Mouse (Mus musculus) embryo, embryonic 9.5 days (tissue): Measurements from ENCODE around the gene Vmn1r217.
"Not testable (repeated sequence)": the region's sequence is repeated elsewhere in the genome, so short reads cannot be mapped to it uniquely, and the experiment has no call there.

Source experiments
- DNase-seq: peaks from one replicate; pipeline ENCODE4 v3.0.0-alpha.2; 2017; ENCODE audit errors: extremely low spot score

Vmn1r217 gene

DNA sequence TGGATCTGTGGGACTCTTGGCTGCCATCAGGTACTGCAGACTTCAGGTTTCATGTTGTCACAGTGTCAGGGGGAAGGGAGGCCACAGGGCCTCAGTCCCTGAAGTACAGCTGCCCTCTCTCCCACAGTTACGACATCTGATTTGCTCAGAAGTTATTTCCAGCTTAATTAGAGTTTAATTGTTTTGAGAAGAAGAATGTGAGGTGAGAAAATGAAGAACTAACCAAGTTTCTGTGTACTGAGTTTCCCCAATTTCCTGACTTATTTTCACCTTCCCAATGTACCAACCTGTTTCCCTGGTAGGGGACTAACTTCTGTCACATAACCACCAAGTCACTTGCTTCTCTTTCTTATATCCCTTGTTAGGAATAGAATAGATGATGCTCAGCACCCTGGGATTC is at the start of gene Vmn1r217:
Vmn1r217 (minus strand) TSS at position 101 of the 400 bp plus-strand sequence.
- not testable (repeated sequence) for DNase-seq

- DNase-seq, result not testable (repeated sequence)
Observed at GRCm38 (mm10) chr13:23166471-23166870, 48.4 kb upstream of the Vmn1r217 start.

GRCm38 (mm10) chr13:23159012-23159411 is 41.0 kb upstream of the Vmn1r217 start, which contains the start of gene Vmn1r219:
TSS of gene Vmn1r219 (plus strand) at chr13:23159312.
- no peak for DNase-seq

DNA sequence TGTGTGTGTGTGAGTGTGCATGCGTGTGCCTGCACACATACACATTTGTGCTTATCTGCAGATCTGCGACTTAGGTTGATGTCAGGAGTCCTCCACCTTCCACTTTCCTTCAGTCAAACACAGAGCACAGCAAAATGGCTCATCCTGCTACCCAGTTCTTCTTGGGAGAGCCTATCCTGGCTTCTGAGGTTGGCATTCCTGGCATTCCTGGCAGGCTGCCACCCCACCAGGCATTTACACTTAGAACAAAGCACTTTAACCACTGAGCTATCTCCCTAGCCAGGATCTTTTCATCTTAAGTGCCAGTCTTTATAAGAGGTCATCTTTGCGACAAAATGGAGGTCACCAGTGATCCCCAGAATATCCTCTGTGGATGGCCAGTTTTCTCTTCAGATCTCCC is 39.8 kb upstream of the Vmn1r217 start:
- peak; percentile 2 for DNase-seq

GRCm38 (mm10) chr13:23138880-23139279 is 20.9 kb upstream of the Vmn1r217 start:
- DNase-seq, result no peak

GRCm38 (mm10) chr13:23133501-23133900 is 15.5 kb upstream of the Vmn1r217 start:
- DNase-seq, result no peak

DNA sequence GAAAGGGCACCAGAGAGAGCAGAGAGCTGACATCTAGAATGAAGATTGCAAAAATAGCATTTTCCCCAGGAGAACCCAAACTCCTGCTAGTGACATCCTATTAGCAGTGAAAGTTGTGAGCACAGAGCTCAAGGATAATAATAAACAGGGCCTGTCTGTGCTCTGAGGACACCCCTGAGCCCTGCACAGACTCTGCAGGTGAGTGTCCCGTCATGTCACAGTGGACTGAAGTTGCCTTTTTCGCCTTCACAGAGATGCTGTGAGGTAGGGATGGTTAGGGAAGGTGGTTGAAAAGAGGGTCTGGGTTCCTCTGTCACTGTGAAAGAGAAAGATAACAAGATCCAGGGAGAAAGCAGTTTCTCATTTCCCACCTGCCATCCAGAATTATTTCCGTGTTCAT is 15.1 kb upstream of the Vmn1r217 start, which contains the start of gene Vmn1r218:
Vmn1r218 (plus strand) TSS at position 57 of the 400 bp plus-strand sequence.
- no peak for DNase-seq

DNA sequence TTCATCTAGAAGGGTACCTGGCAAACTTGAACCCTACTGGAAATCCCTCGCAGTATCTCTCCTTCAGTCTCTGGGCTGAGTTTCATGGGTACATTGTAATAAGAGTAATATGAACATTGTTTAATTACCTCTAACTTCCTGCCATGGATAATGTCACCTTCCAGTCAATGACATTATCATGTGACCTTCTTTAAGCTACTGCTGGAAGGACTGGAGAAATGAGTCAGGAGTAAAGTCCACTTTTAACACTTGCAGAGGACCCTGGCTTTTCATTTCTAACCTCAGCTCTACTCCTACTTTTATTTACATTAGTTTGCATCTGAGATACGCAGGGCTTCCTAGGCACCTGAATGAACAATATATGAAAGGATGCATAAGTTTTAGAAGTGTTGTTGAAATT is 2.6 kb upstream of the Vmn1r217 start:
- no peak for DNase-seq

- no peak for DNase-seq
Observed at GRCm38 (mm10) chr13:23094386-23094785, 23.6 kb downstream of the Vmn1r217 start.

DNA sequence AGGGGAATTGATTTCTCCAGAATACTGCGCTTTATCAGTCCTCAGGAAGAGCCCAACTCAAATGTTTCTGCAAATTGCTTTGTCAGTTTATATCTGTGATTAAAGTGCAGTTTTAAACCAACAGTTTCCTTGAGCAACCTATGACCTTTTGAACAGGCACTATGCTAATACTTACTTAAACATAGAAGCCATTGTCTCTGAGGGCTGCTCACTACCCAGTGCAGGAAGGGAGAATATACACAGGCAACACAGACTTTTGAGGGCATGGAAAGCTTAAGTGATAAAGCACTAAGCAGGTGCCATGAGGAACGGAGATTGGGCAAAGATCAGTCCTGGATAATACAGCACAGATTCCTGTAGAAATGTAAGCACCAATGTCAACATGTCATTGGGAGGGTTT is 48.7 kb downstream of the Vmn1r217 start:
- DNase-seq, result no peak

DNA sequence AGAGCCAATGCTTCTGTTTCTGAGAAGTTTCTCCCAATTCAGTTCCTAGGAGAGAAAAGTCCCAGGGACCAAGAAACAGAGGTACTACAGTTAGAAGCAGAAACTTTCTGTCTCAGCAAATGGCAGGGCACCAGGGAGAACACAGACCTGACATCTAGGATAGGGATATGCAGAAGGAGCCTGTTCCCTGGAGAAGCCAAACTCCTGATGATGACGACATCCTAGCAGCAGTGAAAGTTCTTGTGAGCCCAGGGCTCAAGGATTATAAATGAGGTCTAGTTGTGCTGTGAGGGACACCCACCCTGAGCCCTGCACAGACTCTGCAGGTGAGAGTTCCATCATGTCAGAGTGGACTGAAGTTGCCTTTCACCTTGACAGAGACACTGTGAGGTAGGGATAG is 50.3 kb downstream of the Vmn1r217 start, which contains the start of gene Vmn1r215:
Vmn1r215 (plus strand) TSS at position 301 of the 400 bp plus-strand sequence.
- no peak for DNase-seq

DNA sequence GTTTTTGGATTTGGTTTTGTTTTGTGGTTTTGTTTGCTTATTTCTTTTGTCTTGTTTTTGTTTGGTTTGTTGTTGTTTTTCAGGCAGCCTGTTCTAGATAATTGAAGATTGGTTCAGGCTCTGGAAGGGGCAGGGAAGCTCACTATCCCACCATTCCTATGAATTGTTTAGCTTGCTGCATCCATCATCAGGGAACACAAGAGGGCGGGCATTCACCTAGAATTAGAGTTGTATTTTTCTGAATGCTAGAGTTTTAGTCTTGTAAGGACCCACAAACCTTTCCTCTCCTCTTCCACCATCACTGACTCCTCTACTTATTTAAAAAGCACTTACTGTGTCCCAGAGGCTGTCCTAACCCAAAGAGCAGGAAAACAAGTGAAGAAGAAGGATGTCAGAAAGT is 60.2 kb downstream of the Vmn1r217 start:
- no peak for DNase-seq
